Mouse (Mus musculus) kidney, postnatal 0 days (tissue): Measurements from ENCODE around the gene Gm20388. TPM values are rescaled to one million over a fixed set of nuclear protein-coding genes. Genes with fewer than 3 reads are reported as not detected.

ENCODE experiments used
- ATAC-seq: fragments of 200-750 bp; cut with Nextera tagmentation; replicated peaks from 2 replicates; pipeline ENCODE4 v1.8.0; 2017; ENCODE audit warnings: low read depth, moderate number of reproducible peaks, moderate TSS enrichment, moderate library complexity; ENCODE audit not compliant: low FRiP score
- DNase-seq: peaks from one replicate; pipeline ENCODE4 v3.0.0-alpha.2; 2016; ENCODE audit warnings: low spot score
- H3K27ac ChIP-seq: fragments of 300-500 bp; sonication (generic); 2 replicates; pipeline ENCODE4 v1.5.1; 2014; ENCODE audit warnings: mild to moderate bottlenecking
- H3K27me3 ChIP-seq: fragments of 300-500 bp; sonication (generic); 2 replicates; pipeline ENCODE4 v1.6.1; 2014; ENCODE audit warnings: low read length, mixed read lengths; ENCODE audit not compliant: insufficient read depth
- H3K36me3 ChIP-seq: fragments of 300-500 bp; sonication (generic); 2 replicates; pipeline ENCODE4 v1.6.1; 2014; ENCODE audit warnings: low read length, mixed read lengths; ENCODE audit not compliant: insufficient read depth
- H3K4me1 ChIP-seq: fragments of 300-500 bp; sonication (generic); replicated peaks from 2 replicates; pipeline ENCODE4 v1.6.1; 2014; ENCODE audit warnings: antibody characterized with exemption, low read length, mixed read lengths; ENCODE audit not compliant: insufficient read depth
- H3K4me2 ChIP-seq: fragments of 300-500 bp; sonication (generic); 2 replicates; pipeline ENCODE4 v1.6.1; 2014; ENCODE audit warnings: mild to moderate bottlenecking, low read length, moderate library complexity, mixed read lengths
- H3K4me3 ChIP-seq: fragments of 300-500 bp; sonication (generic); replicated peaks from 2 replicates; pipeline ENCODE4 v1.5.1; 2014; ENCODE audit warnings: low read depth, low read length
- H3K9ac ChIP-seq: fragments of 300-500 bp; sonication (generic); 2 replicates; pipeline ENCODE4 v1.6.1; 2014; ENCODE audit warnings: low read depth, low read length
- H3K9me3 ChIP-seq: fragments of 300-500 bp; sonication (generic); replicated peaks from 2 replicates; pipeline ENCODE4 v1.6.1; 2016; ENCODE audit warnings: low read length, inconsistent platforms, mixed read lengths
- CTCF ChIP-seq: IDR thresholded peaks from 2 replicates; pipeline ENCODE4 v1.5.1; 2016; ENCODE audit warnings: antibody characterized with exemption, low read depth, mild to moderate bottlenecking, moderate library complexity
- WGBS: fragments of 180-500 bp; shearing (Covaris S2); extraction: QIAGEN DNeasy Blood & Tissue Kit; methylation state at CpG from one replicate; pipeline ENCODE4 v1.1.7; 2014; 5-methylcytosine and 5-hydroxymethylcytosine counted together
- polyA plus RNA-seq: library from polyadenylated mRNA; unstranded; fragments of >200 nt; fragmentation: Nextera tagmentation; extraction: Ambion mirVana; gene quantifications from 2 replicates; pipeline ENCODE4 v1.2.1, GENCODE M21; 2015

Gene Gm20388
- polyA plus RNA-seq, 1 experiment from 2014 or later: not detected

- Histone ChIP-seq H3K4me2 (no peak overlapping the region), H3K36me3 (no peaks in the 10 kb centered on the region), H3K4me1 (0 out of 2 replicates have a peak, but pooled peaks cover 2% of the 10 kb centered on the region), H3K9me3 (no peaks in the 10 kb centered on the region), H3K27me3 (no peaks in the 10 kb centered on the region), H3K4me3 (no peak overlapping the region), H3K27ac (no peak overlapping the region), H3K9ac (no peak overlapping the region)
- 17% methylated on average over 6 of the region's 6 CpGs for WGBS
- no peak for DNase-seq
- TF ChIP-seq CTCF: no peak
- ATAC-seq: no peak
Observed at GRCm38 (mm10) chr8:123330701-123331100, 3420.1 kb downstream of the Gm20388 start.

GRCm38 (mm10) chr8:123331301-123331700 lies 3420.7 kb downstream of the Gm20388 start:
- H3K4me2 ChIP-seq: no peak overlapping the region
- no peak overlapping the region for H3K27ac ChIP-seq
- H3K27me3 ChIP-seq: no peaks in the 10 kb centered on the region
- no peak overlapping the region for H3K9ac ChIP-seq
- H3K4me1 ChIP-seq: 0 out of 2 replicates have a peak, but pooled peaks cover 2% of the 10 kb centered on the region
- no peak for TF ChIP-seq CTCF
- no peaks in the 10 kb centered on the region for H3K36me3 ChIP-seq
- H3K9me3 ChIP-seq: no peaks in the 10 kb centered on the region
- no peak overlapping the region for H3K4me3 ChIP-seq
- WGBS: 78% methylated on average over 2 of the region's 2 CpGs
- ATAC-seq: no peak
- no peak for DNase-seq

DNA sequence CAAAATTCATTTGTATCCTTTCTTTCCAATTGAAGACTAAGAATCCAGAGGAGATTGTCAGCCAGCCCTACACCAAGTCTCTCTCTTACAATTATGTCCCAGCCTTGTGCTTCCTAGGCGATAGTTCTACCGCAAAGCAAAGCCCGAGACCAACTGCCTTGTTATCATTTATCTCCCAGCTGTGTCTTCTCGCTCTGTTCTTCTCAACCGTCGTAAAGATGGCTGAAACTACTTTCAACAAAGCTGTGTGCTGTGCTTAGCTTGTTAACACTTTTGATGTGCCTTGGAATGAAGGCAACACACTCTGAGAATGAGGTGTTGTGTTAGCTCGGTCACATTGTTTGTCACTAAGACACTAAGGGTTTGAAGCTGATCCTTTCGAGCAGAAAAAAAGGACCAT lies 3421.2 kb downstream of the Gm20388 start:
- DNase-seq (no peak), ATAC-seq (no peak)
- Histone ChIP-seq H3K36me3 (no peaks in the 10 kb centered on the region), H3K9ac (peak overlapping the region; percentile 39; the same call in 1 of the 2 replicates), H3K4me1 (0 out of 2 replicates have a peak, but pooled peaks cover 2% of the 10 kb centered on the region), H3K27me3 (no peaks in the 10 kb centered on the region), H3K4me2 (peak overlapping the region; percentile 62), H3K9me3 (no peaks in the 10 kb centered on the region), H3K27ac (no peak overlapping the region), H3K4me3 (no peak overlapping the region)
- 30% methylated on average over 8 of the region's 8 CpGs for WGBS
- no peak for TF ChIP-seq CTCF

DNA sequence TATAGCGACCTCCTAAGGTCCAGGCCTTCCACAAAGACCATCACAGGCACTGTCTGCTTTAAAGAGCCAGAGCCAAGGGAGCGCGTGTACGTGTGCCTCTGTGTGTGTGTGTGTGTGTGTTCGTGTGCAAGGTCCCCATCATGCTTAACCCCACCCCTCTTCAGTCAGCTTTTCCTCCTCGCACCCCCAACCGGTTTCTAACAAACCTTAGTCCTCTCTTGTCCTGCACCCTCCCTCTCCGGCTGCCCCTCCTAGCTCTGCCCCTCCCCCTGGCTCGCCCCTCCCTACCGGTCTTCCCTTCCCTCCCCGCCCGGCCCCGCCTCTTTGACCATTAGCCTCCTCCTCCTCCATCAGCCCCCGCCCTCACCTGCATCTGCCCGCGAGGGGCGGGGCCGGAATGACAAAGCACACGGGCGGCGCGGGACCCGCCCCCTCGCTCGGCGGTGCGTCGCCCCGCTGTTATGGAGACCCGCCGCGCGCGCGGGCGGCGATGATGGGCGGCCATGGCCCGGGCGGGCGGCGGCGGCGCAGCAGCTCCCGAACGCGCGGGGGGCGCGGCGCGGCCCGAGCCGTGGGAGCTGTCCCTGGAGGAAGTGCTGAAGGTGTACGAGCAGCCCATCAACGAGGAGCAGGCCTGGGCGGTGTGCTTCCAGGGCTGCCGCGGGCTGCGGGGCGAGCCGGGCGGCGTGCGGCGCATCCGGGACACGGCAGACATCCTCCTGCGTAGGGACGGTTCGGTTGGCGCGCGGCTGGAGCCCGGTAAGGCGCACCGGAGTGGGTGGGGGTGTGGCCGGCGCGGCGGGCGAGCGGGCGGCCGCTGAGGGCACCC lies 3421.8 kb downstream of the Gm20388 start, which contains the start of gene Spire2:
Spire2 (plus strand) TSS at position 452 of the 829 bp plus-strand sequence.
- H3K27ac ChIP-seq: no peak within 1 kb of the TSS
- 0 out of 2 replicates have a peak, but pooled peaks cover 2% of the 10 kb centered on the region for H3K4me1 ChIP-seq
- no peaks in the 10 kb centered on the region for H3K9me3 ChIP-seq
- peak within 1 kb of the TSS; percentile 39 for H3K4me3 ChIP-seq
- no peak for TF ChIP-seq CTCF
- ATAC-seq: peak; percentile 81
- no peaks in the 10 kb centered on the region for H3K27me3 ChIP-seq
- no peaks in the 10 kb centered on the region for H3K36me3 ChIP-seq
- DNase-seq: peak; percentile 86
- peak within 1 kb of the TSS; percentile 62 for H3K4me2 ChIP-seq
- under 1% methylated on average over 76 of the region's 85 CpGs for WGBS
- H3K9ac ChIP-seq: peak within 1 kb of the TSS; percentile 39; the same call in 1 of the 2 replicates

DNA sequence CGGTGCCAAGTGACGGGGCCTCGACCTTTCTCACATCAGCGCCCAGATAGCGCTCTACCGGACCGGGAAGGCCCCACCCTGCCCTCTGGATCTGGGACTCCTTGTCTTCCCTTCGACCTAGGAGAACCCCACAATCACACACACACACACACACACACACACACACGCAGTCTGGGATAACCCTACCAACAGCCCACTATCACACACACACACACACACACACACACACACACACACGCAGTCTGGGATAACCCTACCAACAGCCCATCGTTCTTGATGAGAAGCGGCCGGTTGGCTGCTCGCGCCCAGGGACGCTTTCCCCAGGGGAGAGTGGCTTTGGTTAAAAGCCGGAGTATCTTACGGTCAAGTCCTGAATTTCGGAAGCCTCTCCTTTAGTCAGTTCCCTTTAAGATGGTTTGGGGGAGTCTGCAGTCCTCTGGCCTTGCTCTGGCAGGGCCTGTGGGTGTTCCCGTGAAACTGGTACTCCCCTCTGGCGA lies 3422.5 kb downstream of the Gm20388 start:
- Histone ChIP-seq H3K9me3 (no peaks in the 10 kb centered on the region), H3K9ac (peak overlapping the region; percentile 39; the same call in 1 of the 2 replicates), H3K4me2 (peak overlapping the region; percentile 62), H3K4me3 (peak overlapping the region; percentile 39), H3K36me3 (no peaks in the 10 kb centered on the region), H3K4me1 (0 out of 2 replicates have a peak, but pooled peaks cover 2% of the 10 kb centered on the region), H3K27me3 (no peaks in the 10 kb centered on the region), H3K27ac (no peak overlapping the region)
- no peak for DNase-seq
- no peak for TF ChIP-seq CTCF
- peak; percentile 52; the same call in 1 of the 2 replicates for ATAC-seq
- 3% methylated on average over 21 of the region's 21 CpGs for WGBS

GRCm38 (mm10) chr8:123333864-123334263 lies 3423.2 kb downstream of the Gm20388 start:
- WGBS: 7% methylated on average over 7 of the region's 7 CpGs
- H3K27ac ChIP-seq: no peak overlapping the region
- 0 out of 2 replicates have a peak overlapping the region, but pooled peaks have one; percentile 2 for H3K4me3 ChIP-seq
- DNase-seq (no peak), ATAC-seq (no peak)
- H3K36me3 ChIP-seq: no peaks in the 10 kb centered on the region
- H3K4me1 ChIP-seq: 0 out of 2 replicates have a peak, but pooled peaks cover 2% of the 10 kb centered on the region
- no peaks in the 10 kb centered on the region for H3K27me3 ChIP-seq
- no peaks in the 10 kb centered on the region for H3K9me3 ChIP-seq
- no peak overlapping the region for H3K9ac ChIP-seq
- peak overlapping the region; percentile 29; the same call in 1 of the 2 replicates for H3K4me2 ChIP-seq
- TF ChIP-seq CTCF: no peak
